Mouse (Mus musculus) brain, embryonic 14.5 days (tissue): ENCODE data around the gene Cops8.

ENCODE experiments used
- CTCF ChIP-seq: fragments of 200-500 bp; IDR thresholded peaks from 2 replicates; pipeline ENCODE4 v1.5.1; 2012; ENCODE audit warnings: inconsistent platforms, mild to moderate bottlenecking, moderate library complexity, borderline replicate concordance; ENCODE audit not compliant: insufficient read depth, insufficient read length; ENCODE audit errors: extremely low read depth
- POLR2A ChIP-seq: fragments of 200-500 bp; IDR thresholded peaks from 2 replicates; pipeline ENCODE4 v1.6.1; 2012; ENCODE audit warnings: mild to moderate bottlenecking, inconsistent platforms, borderline replicate concordance; ENCODE audit not compliant: poor library complexity, insufficient read depth, insufficient read length, severe bottlenecking; ENCODE audit errors: extremely low read depth

GRCm38 (mm10) chr1:90652553-90652952 is 49.8 kb downstream of the Cops8 start:
- TF ChIP-seq CTCF = no peak
- no peak for TF ChIP-seq POLR2A
